Mouse (Mus musculus) MEL (cell line): ENCODE data around the gene Specc1l. TPM values are rescaled to one million over a fixed set of nuclear protein-coding genes. Genes with fewer than 3 reads are reported as not detected.

Experiments
- DNase-seq: peaks from one replicate; pipeline ENCODE4 v3.0.0; 2011; ENCODE audit warnings: low read depth, low spot score
- H3K27ac ChIP-seq: 2 replicates; pipeline ENCODE4 v1.5.1; 2012; ENCODE audit warnings: low read depth, mild to moderate bottlenecking, control low read depth, low read length, moderate library complexity; ENCODE audit not compliant: control insufficient read depth
- H3K27me3 ChIP-seq, 2 experiments: fragments of 150-350 bp in 1 of 2; sonication (generic) in 1 of 2; 2 replicates each; pipeline ENCODE4 v1.6.1; 2012; ENCODE audit warnings: low read length in 2 of 2, mild to moderate bottlenecking in 2 of 2, improper control_type of control experiment in 1 of 2, moderate library complexity in 1 of 2; ENCODE audit not compliant: insufficient read depth in 2 of 2, control insufficient read depth in 1 of 2
- H3K36me3 ChIP-seq, 2 experiments: 2 replicates each; pipeline ENCODE4 v1.6.1; 2012 to 2014; ENCODE audit warnings: low read length in 2 of 2, improper control_type of control experiment in 1 of 2, inconsistent platforms in 1 of 2, mild to moderate bottlenecking in 1 of 2; ENCODE audit not compliant: insufficient read depth in 2 of 2, control insufficient read depth in 1 of 2
- H3K4me1 ChIP-seq, 2 experiments: fragments of 150-350 bp in 1 of 2; sonication (generic) in 1 of 2; 2 replicates each; pipeline ENCODE4 v1.6.1; 2012; ENCODE audit warnings: low read length in 2 of 2, improper control_type of control experiment in 1 of 2, mild to moderate bottlenecking in 1 of 2; ENCODE audit not compliant: insufficient read depth in 2 of 2, control insufficient read depth in 1 of 2
- H3K4me3 ChIP-seq, 2 experiments: fragments of 150-350 bp in 1 of 2; sonication (generic) in 1 of 2; 2 replicates each; pipeline ENCODE4 v1.5.1; 2012; ENCODE audit warnings: low read depth in 2 of 2, low read length in 2 of 2, mild to moderate bottlenecking in 2 of 2, moderate library complexity in 2 of 2, control low read depth in 1 of 2, improper control_type of control experiment in 1 of 2; ENCODE audit not compliant: control insufficient read depth in 1 of 2, insufficient read depth in 1 of 2
- H3K79me2 ChIP-seq: 2 replicates; pipeline ENCODE4 v1.6.1; 2012; ENCODE audit warnings: mild to moderate bottlenecking, low read length, moderate library complexity; ENCODE audit not compliant: control insufficient read depth, poor library complexity, insufficient read depth
- H3K9ac ChIP-seq: 2 replicates; pipeline ENCODE4 v1.6.1; 2012; ENCODE audit warnings: low read depth, mild to moderate bottlenecking, control low read depth, low read length, moderate library complexity; ENCODE audit not compliant: control insufficient read depth, poor library complexity, severe bottlenecking
- H3K9me3 ChIP-seq: fragments of 150-350 bp; sonication (generic); replicated peaks from 2 replicates; pipeline ENCODE4 v1.6.1; 2012; ENCODE audit warnings: mild to moderate bottlenecking, low read length, improper control_type of control experiment, moderate library complexity; ENCODE audit not compliant: insufficient read depth
- CHD1 ChIP-seq: IDR thresholded peaks from 2 replicates; pipeline ENCODE4 v1.6.1; 2012; ENCODE audit warnings: low read depth, mild to moderate bottlenecking, inconsistent platforms, low read length, improper control_type of control experiment
- E2F4 ChIP-seq: IDR thresholded peaks from 2 replicates; pipeline ENCODE4 v1.6.1; 2011; ENCODE audit warnings: low read depth, low read length, improper control_type of control experiment, borderline replicate concordance
- ELF1 ChIP-seq: IDR thresholded peaks from 2 replicates; pipeline ENCODE4 v1.6.1; 2014; ENCODE audit warnings: low read depth, mild to moderate bottlenecking, inconsistent platforms, low read length, improper control_type of control experiment, moderate library complexity
- GABPA ChIP-seq: IDR thresholded peaks from 2 replicates; pipeline ENCODE4 v1.6.1; 2012; ENCODE audit warnings: low read depth, mild to moderate bottlenecking, inconsistent platforms, low read length, improper control_type of control experiment, moderate library complexity
- GATA1 ChIP-seq: IDR thresholded peaks from 2 replicates; pipeline ENCODE4 v1.6.1; 2011; ENCODE audit warnings: low read depth, low read length, improper control_type of control experiment
- HCFC1 ChIP-seq: IDR thresholded peaks from 2 replicates; pipeline ENCODE4 v1.6.1; 2012; ENCODE audit warnings: low read depth, mild to moderate bottlenecking, inconsistent platforms, low read length, improper control_type of control experiment, moderate library complexity
- JUND ChIP-seq: IDR thresholded peaks from 2 replicates; pipeline ENCODE4 v1.6.1; 2011; ENCODE audit warnings: low read depth, mild to moderate bottlenecking, improper control_type of control experiment, low read length
- MAFK ChIP-seq: IDR thresholded peaks from 2 replicates; pipeline ENCODE4 v1.6.1; 2011; ENCODE audit warnings: low read depth, mild to moderate bottlenecking, low read length, improper control_type of control experiment, borderline replicate concordance
- MAX ChIP-seq: IDR thresholded peaks from 2 replicates; pipeline ENCODE4 v1.6.1; 2011; ENCODE audit warnings: low read length, improper control_type of control experiment
- MEF2A ChIP-seq: IDR thresholded peaks from 2 replicates; pipeline ENCODE4 v1.6.1; 2014; ENCODE audit warnings: low read depth, mild to moderate bottlenecking, inconsistent platforms, low read length, improper control_type of control experiment; ENCODE audit not compliant: poor library complexity, insufficient replicate concordance, severe bottlenecking; ENCODE audit errors: extremely low read depth
- NELFE ChIP-seq: IDR thresholded peaks from 2 replicates; pipeline ENCODE4 v1.6.1; 2011; ENCODE audit warnings: low read depth, low read length, improper control_type of control experiment
- POLR2AphosphoS2 ChIP-seq: IDR thresholded peaks from 2 replicates; pipeline ENCODE4 v1.6.1; 2011; ENCODE audit warnings: low read length, improper control_type of control experiment
- POLR2AphosphoS5 ChIP-seq: IDR thresholded peaks from 2 replicates; pipeline ENCODE4 v1.6.1; 2012; ENCODE audit warnings: low read depth, borderline replicate concordance, mild to moderate bottlenecking, inconsistent platforms, low read length, moderate library complexity, mixed read lengths
- RAD21 ChIP-seq: IDR thresholded peaks from 2 replicates; pipeline ENCODE4 v1.6.1; 2011; ENCODE audit warnings: mild to moderate bottlenecking, low read depth, low read length, improper control_type of control experiment
- RCOR1 ChIP-seq: IDR thresholded peaks from 2 replicates; pipeline ENCODE4 v1.6.1; 2012; ENCODE audit warnings: low read depth, mild to moderate bottlenecking, inconsistent platforms, low read length, improper control_type of control experiment
- SMC3 ChIP-seq: IDR thresholded peaks from 2 replicates; pipeline ENCODE4 v1.6.1; 2011; ENCODE audit warnings: low read depth, low read length, improper control_type of control experiment
- TAL1 ChIP-seq: IDR thresholded peaks from 2 replicates; pipeline ENCODE4 v1.6.1; 2012; ENCODE audit warnings: mild to moderate bottlenecking, inconsistent platforms, low read length, moderate library complexity, mixed read lengths
- TCF12 ChIP-seq: IDR thresholded peaks from 2 replicates; pipeline ENCODE4 v1.6.1; 2014; ENCODE audit warnings: low read depth, mild to moderate bottlenecking, inconsistent platforms, low read length, improper control_type of control experiment, moderate library complexity
- ZC3H11A ChIP-seq: IDR thresholded peaks from 2 replicates; pipeline ENCODE4 v1.6.1; 2012; ENCODE audit warnings: low read depth, mild to moderate bottlenecking, inconsistent platforms, low read length, improper control_type of control experiment
- ZMIZ1 ChIP-seq: IDR thresholded peaks from 2 replicates; pipeline ENCODE4 v1.6.1; 2012; ENCODE audit warnings: low read depth, mild to moderate bottlenecking, inconsistent platforms, low read length, improper control_type of control experiment, moderate library complexity
- ZNF384 ChIP-seq: IDR thresholded peaks from 2 replicates; pipeline ENCODE4 v1.6.1; 2012; ENCODE audit warnings: low read depth, mild to moderate bottlenecking, inconsistent platforms, low read length, improper control_type of control experiment
- polyA plus RNA-seq, 2 experiments: library from polyadenylated mRNA; stranded (reverse) in 1 of 2; unstranded in 1 of 2; fragments of >175 nt in 1 of 2; fragments of >200 nt in 1 of 2; gene quantifications; 2 replicates each; pipeline versions ENCODE4 v1.2.1 to v1.2.4; 2012; ENCODE audit warnings: low replicate concordance in 2 of 2, low read depth in 1 of 2; ENCODE audit not compliant: insufficient read length in 2 of 2, insufficient read depth in 1 of 2, missing spikeins in 1 of 2
- total RNA-seq: library from RNA; depleted of rRNA; stranded (reverse); fragments of 300-350 nt; gene quantifications from 2 replicates; pipeline ENCODE4 v1.2.3, GENCODE M21; 2012

Gene Specc1l
- total and polyA plus RNA-seq, 3 experiments = 12.3 to 30.6 (median 15.1) TPM

- TF ChIP-seq SMC3 = no peak
- no peak for TF ChIP-seq ZC3H11A
- no peak for TF ChIP-seq MAFK
- TF ChIP-seq GATA1 = no peak
- TF ChIP-seq POLR2AphosphoS5 = no peak
- Histone ChIP-seq H3K79me2 (no peaks in the 10 kb centered on the region), H3K36me3 (no peaks in the 10 kb centered on the region), H3K4me3 (no peak overlapping the region), H3K27me3 (peaks cover 0 to 3% of the 10 kb centered on the region in 2 experiments; a peak in 2 of 4 replicates), H3K4me1 (no peaks in the 10 kb centered on the region), H3K27ac (no peak overlapping the region), H3K9ac (no peak overlapping the region), H3K9me3 (no peaks in the 10 kb centered on the region)
- no peak for DNase-seq
Measured at GRCm38 (mm10) chr10:75345265-75345664, 133.4 kb downstream of the Specc1l start.

- Histone ChIP-seq H3K9me3 (no peaks in the 10 kb centered on the region), H3K79me2 (no peaks in the 10 kb centered on the region), H3K4me3 (no peak overlapping the region), H3K27me3 (peaks cover 0 to 5% of the 10 kb centered on the region in 2 experiments; a peak in 2 of 4 replicates), H3K4me1 (no peaks in the 10 kb centered on the region), H3K27ac (no peak overlapping the region), H3K36me3 (no peaks in the 10 kb centered on the region), H3K9ac (no peak overlapping the region)
- DNase-seq = no peak
- TF ChIP-seq MAX = no peak
- no peak for TF ChIP-seq ZNF384
- TF ChIP-seq E2F4 = no peak
- no peak for TF ChIP-seq GABPA
- TF ChIP-seq NELFE = no peak
- no peak for TF ChIP-seq ZMIZ1
- no peak for TF ChIP-seq TCF12
- no peak for TF ChIP-seq TAL1
- no peak for TF ChIP-seq ELF1
- TF ChIP-seq HCFC1 = no peak
- no peak for TF ChIP-seq MEF2A
- no peak for TF ChIP-seq RAD21
- no peak for TF ChIP-seq RCOR1
- TF ChIP-seq POLR2AphosphoS2 = no peak
- no peak for TF ChIP-seq CHD1
- TF ChIP-seq JUND = no peak
- no peak for TF ChIP-seq SMC3
- no peak for TF ChIP-seq MAFK
Measured at GRCm38 (mm10) chr10:75350564-75350963, 138.7 kb downstream of the Specc1l start.
